Mouse (Mus musculus) neural tube, embryonic 13.5 days (tissue): Measurements from ENCODE around the gene Hmgcs1. TPM values are rescaled to one million over a fixed set of nuclear protein-coding genes. Genes with fewer than 3 reads are reported as not detected.
"Not testable (repeated sequence)": the region's sequence is repeated elsewhere in the genome, so short reads cannot be mapped to it uniquely, and the experiment has no call there.

ENCODE experiments used
- ATAC-seq: fragments of 200-750 bp; cut with Nextera tagmentation; 2 replicates; pipeline ENCODE4 v1.8.0; 2017; ENCODE audit warnings: low read depth, mild to moderate bottlenecking, moderate TSS enrichment, moderate library complexity
- H3K27ac ChIP-seq: fragments of 300-500 bp; sonication (generic); replicated peaks from 2 replicates; pipeline ENCODE4 v1.5.1; 2015; ENCODE audit warnings: moderate library complexity, mild to moderate bottlenecking, inconsistent platforms
- H3K27me3 ChIP-seq: fragments of 300-500 bp; sonication (generic); 2 replicates; pipeline ENCODE4 v1.6.1; 2015; ENCODE audit warnings: mild to moderate bottlenecking, inconsistent platforms
- H3K36me3 ChIP-seq: fragments of 300-500 bp; sonication (generic); 2 replicates; pipeline ENCODE4 v1.6.1; 2015; ENCODE audit warnings: mild to moderate bottlenecking, inconsistent platforms
- H3K4me1 ChIP-seq: fragments of 300-500 bp; sonication (generic); replicated peaks from 2 replicates; pipeline ENCODE4 v1.6.1; 2015; ENCODE audit warnings: inconsistent platforms
- H3K4me2 ChIP-seq: fragments of 300-500 bp; sonication (generic); 2 replicates; pipeline ENCODE4 v1.6.1; 2015; ENCODE audit warnings: inconsistent platforms, mild to moderate bottlenecking, moderate library complexity
- H3K4me3 ChIP-seq: fragments of 300-500 bp; sonication (generic); 2 replicates; pipeline ENCODE4 v1.5.1; 2015; ENCODE audit warnings: mild to moderate bottlenecking, inconsistent platforms
- H3K9ac ChIP-seq: fragments of 300-500 bp; sonication (generic); 2 replicates; pipeline ENCODE4 v1.6.1; 2015; ENCODE audit warnings: moderate library complexity, mild to moderate bottlenecking, inconsistent platforms
- H3K9me3 ChIP-seq: fragments of 300-500 bp; sonication (generic); 2 replicates; pipeline ENCODE4 v1.6.1; 2016; ENCODE audit warnings: inconsistent platforms
- WGBS: fragments of 180-500 bp; shearing (Covaris S2); methylation state at CpG from one replicate; pipeline ENCODE4 v1.1.7; 2015; 5-methylcytosine and 5-hydroxymethylcytosine counted together
- polyA plus RNA-seq: library from polyadenylated mRNA; unstranded; fragments of >200 nt; fragmentation: Nextera tagmentation; extraction: Ambion mirVana; gene quantifications from 2 replicates; pipeline ENCODE4 v1.2.1, GENCODE M21; 2015

Gene Hmgcs1
- polyA plus RNA-seq, 1 experiment from 2014 or later, result 381 TPM

GRCm38 (mm10) chr13:119679721-119680120, 10.5 kb upstream of the Hmgcs1 start:
- Histone ChIP-seq H3K4me3 (no peak overlapping the region), H3K9ac (no peak overlapping the region), H3K27ac (no peak overlapping the region), H3K9me3 (no peaks in the 10 kb centered on the region), H3K4me1 (no peaks in the 10 kb centered on the region; the same call in 1 of the 2 replicates), H3K27me3 (no peaks in the 10 kb centered on the region), H3K4me2 (no peak overlapping the region), H3K36me3 (no peaks in the 10 kb centered on the region)
- no peak for ATAC-seq
- 60% methylated on average over 2 of the region's 2 CpGs for WGBS

GRCm38 (mm10) chr13:119681161-119681560, 9.0 kb upstream of the Hmgcs1 start:
- 83% methylated on average over 3 of the region's 3 CpGs for WGBS
- Histone ChIP-seq H3K27me3 (no peaks in the 10 kb centered on the region), H3K4me2 (no peak overlapping the region), H3K9ac (no peak overlapping the region), H3K9me3 (no peaks in the 10 kb centered on the region), H3K36me3 (no peaks in the 10 kb centered on the region), H3K4me1 (no peaks in the 10 kb centered on the region; the same call in 1 of the 2 replicates), H3K4me3 (no peak overlapping the region), H3K27ac (no peak overlapping the region)
- no peak for ATAC-seq

GRCm38 (mm10) chr13:119684416-119685177, 5.6 kb upstream of the Hmgcs1 start:
- no peak for ATAC-seq
- WGBS, result 69% methylated on average over 11 of the region's 11 CpGs
- peaks cover 13% of the 10 kb centered on the region for H3K4me1 ChIP-seq

GRCm38 (mm10) chr13:119689709-119690038, 505 bp upstream of the Hmgcs1 start:
- peak overlapping the region; percentile 85 for H3K27ac ChIP-seq
- H3K9ac ChIP-seq, result peak overlapping the region; percentile 56; the same call in 1 of the 2 replicates
- no peaks in the 10 kb centered on the region for H3K27me3 ChIP-seq
- H3K4me1 ChIP-seq, result peaks cover 50% of the 10 kb centered on the region
- peak overlapping the region; percentile 96 for H3K4me3 ChIP-seq
- no peak for ATAC-seq
- H3K36me3 ChIP-seq, result 0 out of 2 replicates have a peak, but pooled peaks cover 4% of the 10 kb centered on the region
- H3K9me3 ChIP-seq, result no peaks in the 10 kb centered on the region
- H3K4me2 ChIP-seq, result peak overlapping the region; percentile 91
- 8% methylated on average over 5 of the region's 5 CpGs for WGBS

More at GRCm38 (mm10) chr13:119684416-119685177, 5.6 kb upstream of the Hmgcs1 start:
- H3K9me3 ChIP-seq, result no peaks in the 10 kb centered on the region
- no peak overlapping the region for H3K4me2 ChIP-seq
- H3K36me3 ChIP-seq, result no peaks in the 10 kb centered on the region
- no peak overlapping the region for H3K9ac ChIP-seq
- H3K4me3 ChIP-seq, result no peak overlapping the region
- H3K27ac ChIP-seq, result no peak overlapping the region
- H3K27me3 ChIP-seq, result no peaks in the 10 kb centered on the region

- no peak; the same call in 1 of the 2 replicates for ATAC-seq
- Histone ChIP-seq H3K9ac (peak overlapping the region; percentile 98), H3K4me2 (peak overlapping the region; percentile 91), H3K4me1 (peaks cover 61% of the 10 kb centered on the region), H3K36me3 (0 out of 2 replicates have a peak, but pooled peaks cover 7% of the 10 kb centered on the region), H3K27ac (peak overlapping the region; percentile 99), H3K9me3 (no peaks in the 10 kb centered on the region), H3K27me3 (no peaks in the 10 kb centered on the region), H3K4me3 (peak overlapping the region; percentile 96)
- WGBS, result 1% methylated on average over 7 of the region's 7 CpGs
These were observed 869 bp downstream of the Hmgcs1 start for GRCm38 (mm10) chr13:119690876-119691620.

- ATAC-seq, H3K27ac ChIP-seq, H3K27me3 ChIP-seq, H3K9me3 ChIP-seq, H3K36me3 ChIP-seq: not testable (repeated sequence)
- Histone ChIP-seq H3K9ac (peak overlapping the region; percentile 98; the same call in 1 of the 2 replicates), H3K4me1 (peaks cover 70% of the 10 kb centered on the region), H3K4me2 (peak overlapping the region; percentile 91), H3K4me3 (peak overlapping the region; percentile 96)
- WGBS, result 68% methylated on average over 3 of the region's 3 CpGs
These were observed 1.8 kb downstream of the Hmgcs1 start for GRCm38 (mm10) chr13:119691958-119692357.

GRCm38 (mm10) chr13:119695676-119696075, 5.5 kb downstream of the Hmgcs1 start:
- Histone ChIP-seq H3K4me3 (no peak overlapping the region), H3K9ac (no peak overlapping the region), H3K4me1 (peaks cover 73% of the 10 kb centered on the region), H3K4me2 (peak overlapping the region; percentile 22; the same call in 1 of the 2 replicates), H3K36me3 (peaks cover 27% of the 10 kb centered on the region), H3K9me3 (no peaks in the 10 kb centered on the region), H3K27me3 (no peaks in the 10 kb centered on the region), H3K27ac (no peak overlapping the region)
- 64% methylated on average over 4 of the region's 4 CpGs for WGBS
- no peak for ATAC-seq

GRCm38 (mm10) chr13:119696496-119696895, 6.3 kb downstream of the Hmgcs1 start:
- H3K9ac ChIP-seq, result no peak overlapping the region
- WGBS, result 78% methylated on average over 1 of the region's 1 CpGs
- no peak overlapping the region for H3K4me2 ChIP-seq
- H3K27me3 ChIP-seq, result no peaks in the 10 kb centered on the region
- ATAC-seq, result no peak
- H3K27ac ChIP-seq, result no peak overlapping the region
- H3K9me3 ChIP-seq, result no peaks in the 10 kb centered on the region
- H3K4me3 ChIP-seq, result no peak overlapping the region
- peaks cover 32% of the 10 kb centered on the region for H3K36me3 ChIP-seq
- peaks cover 68% of the 10 kb centered on the region for H3K4me1 ChIP-seq

- Histone ChIP-seq H3K4me3 (no peak overlapping the region), H3K27ac (no peak overlapping the region), H3K9me3 (no peaks in the 10 kb centered on the region), H3K27me3 (no peaks in the 10 kb centered on the region), H3K36me3 (peaks cover 48% of the 10 kb centered on the region), H3K9ac (no peak overlapping the region), H3K4me2 (no peak overlapping the region), H3K4me1 (peaks cover 48% of the 10 kb centered on the region)
- ATAC-seq, result no peak
- WGBS, result 95% methylated on average over 4 of the region's 4 CpGs
These were observed 8.3 kb downstream of the Hmgcs1 start for GRCm38 (mm10) chr13:119698436-119698835.

GRCm38 (mm10) chr13:119704280-119704679, 14.1 kb downstream of the Hmgcs1 start:
- H3K9me3 ChIP-seq, result no peaks in the 10 kb centered on the region
- no peak for ATAC-seq
- 94% methylated on average over 7 of the region's 7 CpGs for WGBS
- H3K9ac ChIP-seq, result no peak overlapping the region
- no peaks in the 10 kb centered on the region for H3K27me3 ChIP-seq
- H3K36me3 ChIP-seq, result peaks cover 84% of the 10 kb centered on the region
- H3K4me3 ChIP-seq, result no peak overlapping the region
- no peak overlapping the region for H3K27ac ChIP-seq
- no peak overlapping the region for H3K4me2 ChIP-seq
- no peaks in the 10 kb centered on the region for H3K4me1 ChIP-seq

GRCm38 (mm10) chr13:119706278-119706880, 16.2 kb downstream of the Hmgcs1 start:
- peaks cover 86% of the 10 kb centered on the region for H3K36me3 ChIP-seq
- WGBS, result 89% methylated on average over 8 of the region's 8 CpGs
- not testable (repeated sequence) for H3K4me1 ChIP-seq, H3K27me3 ChIP-seq, H3K27ac ChIP-seq, H3K9me3 ChIP-seq, H3K9ac ChIP-seq, H3K4me3 ChIP-seq, ATAC-seq, H3K4me2 ChIP-seq

GRCm38 (mm10) chr13:119706953-119707352, 16.8 kb downstream of the Hmgcs1 start:
- 80% methylated on average over 7 of the region's 7 CpGs for WGBS

More at GRCm38 (mm10) chr13:119706953-119707352, 16.8 kb downstream of the Hmgcs1 start:
- no peaks in the 10 kb centered on the region for H3K27me3 ChIP-seq
- H3K27ac ChIP-seq, result no peak overlapping the region
- peaks cover 88% of the 10 kb centered on the region for H3K36me3 ChIP-seq
- no peak for ATAC-seq
- H3K4me1 ChIP-seq, result no peaks in the 10 kb centered on the region
- H3K9me3 ChIP-seq, result no peaks in the 10 kb centered on the region
- H3K4me2 ChIP-seq, result no peak overlapping the region
- no peak overlapping the region for H3K9ac ChIP-seq
- no peak overlapping the region for H3K4me3 ChIP-seq
